Mouse (Mus musculus): ENCODE measurements around the gene Tmtc3.
"Not testable (repeated sequence)": the region's sequence is repeated elsewhere in the genome, so short reads cannot be mapped to it uniquely, and the experiment has no call there.

Tmtc3 gene

GRCm38 (mm10) chr10:100487097-100487978 is at the start of gene Tmtc3, which contains the start of gene Cep290:
Gene Tmtc3, minus strand, starts transcription at chr10:100487350.
Gene Cep290, plus strand, starts transcription at chr10:100487558.
- DNase-seq: peak; percentile 91

- DNase-seq: no peak
These were observed 37.6 kb upstream of the Tmtc3 start for GRCm38 (mm10) chr10:100524499-100525390.

DNA sequence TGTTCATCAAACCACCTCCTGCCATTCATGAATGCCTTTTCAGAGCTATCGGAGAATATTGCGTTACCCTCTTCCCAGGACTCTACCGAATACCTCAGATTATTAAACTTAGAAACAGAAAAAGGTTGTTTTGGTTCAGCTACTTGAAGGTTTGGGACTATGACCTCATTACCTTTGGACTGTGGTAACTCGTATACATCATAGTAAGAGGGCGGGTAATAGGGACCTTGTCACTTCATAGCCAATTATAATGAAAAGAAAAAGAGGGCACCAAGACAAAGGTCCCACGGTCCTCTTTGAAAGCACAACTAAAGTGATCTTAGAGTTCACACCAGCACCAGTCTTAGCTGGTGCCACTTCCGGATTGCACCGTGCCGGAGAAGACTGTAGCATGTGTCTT is 35.2 kb upstream of the Tmtc3 start:
- DNase-seq: no peak

- no peak for DNase-seq
These were observed 34.5 kb upstream of the Tmtc3 start for GRCm38 (mm10) chr10:100521617-100522016.

GRCm38 (mm10) chr10:100508170-100508569 is 21.0 kb upstream of the Tmtc3 start:
- DNase-seq: no peak

DNA sequence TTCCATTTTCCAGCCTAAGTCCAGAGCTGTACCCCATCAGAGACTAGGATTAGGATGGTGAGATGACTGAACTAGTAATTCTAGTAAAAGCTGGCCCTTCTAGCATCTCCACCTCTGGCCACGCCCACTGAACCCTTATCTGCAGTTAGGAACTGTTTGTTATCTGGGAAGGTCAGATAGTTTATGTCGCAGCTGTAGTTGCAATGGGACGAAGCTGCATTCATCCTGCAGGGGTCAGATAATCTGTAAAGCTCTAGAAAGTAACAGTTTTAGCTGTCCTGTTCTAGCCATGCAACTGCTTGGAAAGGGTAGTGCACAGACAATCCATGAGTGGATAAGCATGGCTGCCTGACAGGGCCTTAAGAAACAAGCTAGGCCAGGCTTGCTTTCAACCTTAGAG is 11.2 kb upstream of the Tmtc3 start:
- DNase-seq: no peak

DNA sequence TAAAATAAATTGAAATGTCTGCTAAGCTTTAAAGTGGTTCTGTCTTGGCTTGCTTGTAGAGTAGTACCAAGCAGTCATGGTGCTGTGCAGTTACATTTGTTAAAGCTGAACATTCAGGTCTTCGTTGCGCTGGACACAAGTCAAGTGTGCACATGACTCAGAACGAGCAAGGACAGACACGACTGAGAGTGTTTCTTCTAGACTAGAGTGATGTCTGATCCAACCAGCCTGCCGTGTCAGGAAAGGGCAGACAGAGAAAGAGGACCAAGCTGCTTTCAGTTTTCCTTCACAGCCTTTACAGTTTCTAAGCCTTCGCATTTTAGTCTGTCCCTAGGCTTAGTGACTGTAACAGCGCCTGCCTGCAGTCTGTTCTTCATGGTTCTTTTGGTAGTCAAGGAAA is 4.8 kb upstream of the Tmtc3 start:
- DNase-seq: no peak

- peak; percentile 4 for DNase-seq
These were observed 451 bp downstream of the Tmtc3 start for GRCm38 (mm10) chr10:100486701-100487096.

DNA sequence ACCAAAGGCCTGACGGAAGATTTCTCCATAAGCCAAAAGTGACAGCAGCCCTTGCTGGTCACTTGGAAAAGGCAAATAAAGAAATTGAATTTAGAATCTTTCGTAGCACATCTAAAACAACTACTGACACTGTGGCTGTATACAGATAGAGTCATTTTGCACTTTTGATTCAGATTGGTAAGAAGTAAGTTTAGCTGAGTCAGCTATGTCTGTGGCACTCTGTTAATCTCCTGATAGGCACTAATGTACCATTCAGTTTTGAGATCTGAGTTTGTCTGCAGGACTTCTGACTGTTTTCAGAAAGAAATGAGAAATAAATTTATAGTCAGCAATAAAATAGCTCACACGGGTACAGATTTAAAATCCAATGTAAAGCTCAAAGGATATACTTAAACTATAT is 7.6 kb downstream of the Tmtc3 start:
- no peak for DNase-seq

DNA sequence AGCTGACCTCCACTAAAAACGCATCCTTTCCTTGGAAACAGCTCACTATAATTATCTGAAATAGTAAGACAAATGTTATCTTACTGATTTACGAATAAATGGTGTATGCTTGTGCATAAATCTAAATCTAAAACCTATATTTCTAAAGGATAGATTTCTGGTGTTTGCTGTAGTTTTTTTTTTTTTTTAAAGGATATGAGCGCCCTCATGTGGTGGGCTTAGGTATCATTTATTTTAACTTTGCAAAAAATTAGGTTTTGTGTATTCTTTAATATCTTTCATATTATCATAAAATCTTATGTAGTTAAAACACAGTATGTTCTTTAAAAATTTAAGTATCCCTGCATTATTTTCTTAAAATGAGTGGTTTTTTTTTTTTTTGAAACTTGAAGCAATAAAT is 12.1 kb downstream of the Tmtc3 start:
- no peak for DNase-seq

- no peak for DNase-seq
These were observed 26.6 kb downstream of the Tmtc3 start for GRCm38 (mm10) chr10:100460515-100460914.

DNA sequence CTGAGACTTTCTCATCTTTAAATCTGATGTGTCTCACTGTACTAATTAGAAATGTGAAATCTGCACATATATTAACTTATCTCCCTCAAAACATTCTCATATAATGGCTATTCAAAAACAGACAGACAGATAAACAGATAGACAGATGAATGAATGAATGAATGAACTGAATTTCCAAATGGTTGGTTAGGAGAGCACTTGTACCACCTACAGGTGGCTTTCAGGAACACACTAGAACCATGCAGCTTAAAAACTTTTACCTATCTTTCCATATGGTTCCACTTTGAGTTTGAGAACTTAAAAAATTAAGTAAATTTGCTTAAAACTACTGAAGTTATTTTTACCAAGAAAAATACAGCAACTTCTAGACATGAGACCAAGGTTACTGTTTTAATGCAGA is 37.8 kb downstream of the Tmtc3 start:
- no peak for DNase-seq

GRCm38 (mm10) chr10:100427592-100427991 is 59.6 kb downstream of the Tmtc3 start:
- DNase-seq: no peak

DNA sequence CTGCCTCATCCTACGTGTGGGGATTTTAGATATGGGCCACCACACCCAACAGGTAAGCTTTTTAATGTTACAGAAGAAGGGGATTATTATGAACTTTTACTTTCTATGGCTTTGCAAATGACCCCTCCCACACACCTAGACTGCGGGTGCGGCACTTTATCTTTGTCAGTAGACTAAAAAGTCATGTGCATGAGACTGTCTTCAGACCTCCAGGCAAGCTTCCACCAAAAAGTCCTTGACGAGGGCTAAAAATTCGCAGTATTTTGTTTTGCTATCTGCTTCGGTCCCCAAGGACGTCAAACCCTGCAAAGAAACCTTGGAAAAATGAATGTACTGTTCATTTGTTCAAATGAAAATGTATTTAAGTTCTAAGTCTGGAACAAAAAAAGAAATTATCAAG is 71.6 kb downstream of the Tmtc3 start:
- no peak for DNase-seq

GRCm38 (mm10) chr10:100402301-100402700 is 84.8 kb downstream of the Tmtc3 start:
- DNase-seq: not testable (repeated sequence)
